Mouse (Mus musculus) spleen, adult 2 months (tissue): ENCODE results near the gene Dnaic2.
A peak's percentile ranks its signal among the peaks of the same experiment; 100 is the strongest.

Source experiments
- CTCF ChIP-seq: fragments of 200-500 bp; IDR thresholded peaks from 2 replicates; pipeline ENCODE4 v1.5.1; 2011; ENCODE audit warnings: mild to moderate bottlenecking, inconsistent platforms; ENCODE audit not compliant: insufficient read depth, insufficient read length, insufficient replicate concordance; ENCODE audit errors: extremely low read depth
- POLR2A ChIP-seq: fragments of 200-500 bp; IDR thresholded peaks from 2 replicates; pipeline ENCODE4 v1.6.1; 2011; ENCODE audit warnings: low read depth, low read length, inconsistent platforms

GRCm38 (mm10) chr11:114790841-114791240 lies 63.6 kb downstream of the Dnaic2 start:
- no peak for TF ChIP-seq POLR2A
- peak; percentile 6; the same call in 1 of the 2 replicates for TF ChIP-seq CTCF
